Mouse (Mus musculus) c-Kit-negative CD71-positive TER-119-positive erythroid progenitor cells, embryonic 14.5 days (primary cell): ENCODE measurements at regions not wholly inside any gene's neighbourhood (a gene's known extent, or its start where the extent isn't known, plus 50 kb on each side); places are given as distances from the start of the nearest gene placed in this dataset.
"Not testable (repeated sequence)": the region's sequence is repeated elsewhere in the genome, so short reads cannot be mapped to it uniquely, and the experiment has no call there.

Source experiments
- DNase-seq: peaks from one replicate; pipeline ENCODE4 v3.0.0-alpha.2; 2013; ENCODE audit warnings: low read depth, low spot score

- no peak for DNase-seq
Observed at GRCm38 (mm10) chr7:60293556-60293955, 153.5 kb upstream of the Snrpn start.

DNA sequence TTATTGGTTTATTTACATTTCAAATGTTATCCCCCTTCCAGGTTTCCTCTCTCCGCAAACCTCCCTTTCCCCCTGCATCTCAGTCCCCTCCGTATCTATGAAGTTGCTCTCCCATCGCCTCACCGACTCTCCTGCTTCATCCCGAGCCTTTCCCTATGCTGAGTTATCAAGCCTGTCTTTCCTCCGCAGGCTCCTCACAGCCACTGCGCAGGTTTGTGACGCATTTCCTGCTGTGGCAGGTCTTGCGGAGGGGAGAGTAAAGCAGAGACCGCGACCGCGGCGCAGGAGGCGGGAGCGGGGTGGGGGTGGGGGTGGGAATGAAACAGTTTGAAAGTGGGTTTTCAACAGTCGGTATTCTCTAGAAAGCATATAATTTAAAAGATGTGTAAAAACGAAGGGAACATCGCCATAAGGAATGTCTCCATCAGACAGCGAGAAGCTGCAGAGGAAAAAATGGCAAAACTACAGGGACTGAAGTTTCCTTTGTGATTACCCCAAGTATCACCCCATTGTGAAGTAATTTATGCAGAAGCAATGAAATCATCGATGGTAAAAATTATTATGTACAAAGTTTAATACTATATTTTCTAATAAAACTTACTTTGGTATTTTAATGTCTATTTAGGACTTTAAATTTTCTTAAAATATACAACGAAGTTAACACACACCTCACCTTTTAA lies 104.3 kb upstream of the Snrpn start:
- DNase-seq: peak; percentile 1

DNA sequence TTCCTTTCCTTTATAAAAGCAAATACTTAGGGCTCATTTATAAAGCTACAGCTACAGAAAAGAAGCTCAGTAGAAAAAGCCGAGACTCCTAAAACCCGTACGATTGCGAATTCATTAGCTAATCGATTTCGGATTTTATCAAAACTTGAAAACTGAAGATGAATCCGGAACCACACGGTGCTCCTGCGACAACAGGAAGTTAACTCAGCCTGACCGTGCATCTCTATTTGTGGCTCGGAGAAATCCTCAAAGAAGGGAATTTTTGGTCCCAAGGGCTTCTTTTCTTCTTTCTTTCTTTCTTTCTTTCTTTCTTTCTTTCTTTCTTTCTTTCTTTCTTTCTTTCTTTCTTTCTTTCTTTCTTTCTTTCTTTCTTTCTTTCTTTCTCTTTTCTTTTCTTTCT lies 103.7 kb upstream of the Snrpn start:
- DNase-seq: peak; percentile 3

DNA sequence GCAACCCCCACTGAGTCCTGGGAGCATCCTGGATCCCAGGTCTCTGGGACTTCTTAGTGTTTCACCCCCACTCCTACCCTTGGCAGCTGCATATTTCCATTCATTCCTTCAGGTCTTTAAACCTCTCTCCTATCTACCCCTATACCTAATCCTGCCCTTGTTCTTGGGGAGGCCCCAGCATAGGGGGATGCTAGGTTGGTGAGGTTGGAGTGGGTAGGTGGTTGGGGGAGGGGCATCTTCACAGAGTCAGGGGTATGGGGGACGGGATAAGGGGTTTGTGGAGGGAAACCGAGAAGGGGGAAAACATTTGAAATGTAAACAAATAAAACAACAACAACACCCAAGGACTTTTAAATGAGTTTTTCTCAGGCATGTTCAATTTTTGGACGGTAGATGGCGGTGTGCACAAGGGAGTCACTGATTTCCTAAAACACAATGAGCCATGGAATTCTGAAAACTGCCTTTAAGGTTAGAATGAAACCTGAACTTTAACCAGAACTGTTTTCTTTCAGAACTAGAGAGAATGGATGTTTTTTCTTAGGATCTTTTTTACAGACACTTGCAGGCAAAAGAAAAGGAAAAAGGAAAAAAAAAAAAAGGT lies 98.7 kb upstream of the Snrpn start:
- not testable (repeated sequence) for DNase-seq

DNA sequence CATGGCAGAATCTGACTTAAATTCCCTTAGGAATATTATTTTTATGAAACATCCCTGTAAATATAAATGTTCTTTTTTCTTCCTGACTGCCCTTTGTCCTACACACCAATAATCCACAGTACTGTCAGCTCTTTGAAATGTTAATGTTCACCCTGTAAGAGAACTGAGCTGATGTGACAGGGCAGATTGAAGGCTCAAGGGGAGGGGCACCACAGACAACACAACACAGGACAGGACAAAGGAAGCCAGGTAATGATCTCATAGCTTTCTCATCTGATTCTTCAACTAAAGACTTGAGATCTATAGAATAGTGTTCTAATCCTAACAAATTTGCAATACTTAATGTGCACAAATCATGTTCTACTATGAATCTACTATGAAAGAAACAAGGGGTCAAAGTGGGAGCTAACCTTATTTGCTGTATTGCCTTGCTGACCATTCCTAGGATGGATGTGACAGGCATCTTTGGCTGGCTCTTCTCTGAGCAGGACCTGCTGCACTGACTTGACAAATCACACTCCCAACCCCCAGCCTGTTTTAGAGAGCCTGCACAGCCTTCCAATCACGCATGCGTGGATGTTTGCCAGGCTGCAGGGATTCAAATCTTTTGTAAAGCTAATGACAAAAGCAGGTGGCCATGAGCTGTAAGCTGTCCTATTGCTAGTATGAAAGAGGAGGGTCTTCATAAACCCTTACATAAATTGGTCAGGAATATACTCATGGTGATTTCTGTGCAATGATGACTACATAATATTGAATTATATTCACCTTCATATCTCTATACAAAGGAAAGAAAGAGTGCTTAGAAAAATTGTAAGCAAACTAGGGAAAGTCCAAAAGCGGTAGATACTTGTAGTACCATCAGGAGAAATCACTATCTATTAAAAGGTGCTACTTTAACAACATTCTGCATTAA lies 76.6 kb upstream of the Snrpn start:
- DNase-seq: not testable (repeated sequence)
